Mouse (Mus musculus) neural tube, embryonic 13.5 days (tissue): ENCODE measurements at regions not wholly inside any gene's neighbourhood (a gene's known extent, or its start where the extent isn't known, plus 50 kb on each side); places are given as distances from the start of the nearest gene placed in this dataset.

ENCODE experiments used
- ATAC-seq: fragments of 200-750 bp; cut with Nextera tagmentation; 2 replicates; pipeline ENCODE4 v1.8.0; 2017; ENCODE audit warnings: low read depth, mild to moderate bottlenecking, moderate TSS enrichment, moderate library complexity
- H3K27ac ChIP-seq: fragments of 300-500 bp; sonication (generic); replicated peaks from 2 replicates; pipeline ENCODE4 v1.5.1; 2015; ENCODE audit warnings: moderate library complexity, mild to moderate bottlenecking, inconsistent platforms
- H3K27me3 ChIP-seq: fragments of 300-500 bp; sonication (generic); 2 replicates; pipeline ENCODE4 v1.6.1; 2015; ENCODE audit warnings: mild to moderate bottlenecking, inconsistent platforms
- H3K36me3 ChIP-seq: fragments of 300-500 bp; sonication (generic); 2 replicates; pipeline ENCODE4 v1.6.1; 2015; ENCODE audit warnings: mild to moderate bottlenecking, inconsistent platforms
- H3K4me1 ChIP-seq: fragments of 300-500 bp; sonication (generic); replicated peaks from 2 replicates; pipeline ENCODE4 v1.6.1; 2015; ENCODE audit warnings: inconsistent platforms
- H3K4me2 ChIP-seq: fragments of 300-500 bp; sonication (generic); 2 replicates; pipeline ENCODE4 v1.6.1; 2015; ENCODE audit warnings: inconsistent platforms, mild to moderate bottlenecking, moderate library complexity
- H3K4me3 ChIP-seq: fragments of 300-500 bp; sonication (generic); 2 replicates; pipeline ENCODE4 v1.5.1; 2015; ENCODE audit warnings: mild to moderate bottlenecking, inconsistent platforms
- H3K9ac ChIP-seq: fragments of 300-500 bp; sonication (generic); 2 replicates; pipeline ENCODE4 v1.6.1; 2015; ENCODE audit warnings: moderate library complexity, mild to moderate bottlenecking, inconsistent platforms
- H3K9me3 ChIP-seq: fragments of 300-500 bp; sonication (generic); 2 replicates; pipeline ENCODE4 v1.6.1; 2016; ENCODE audit warnings: inconsistent platforms
- WGBS: fragments of 180-500 bp; shearing (Covaris S2); methylation state at CpG from one replicate; pipeline ENCODE4 v1.1.7; 2015; 5-methylcytosine and 5-hydroxymethylcytosine counted together

GRCm38 (mm10) chr5:11983452-11983851 lies 65.6 kb downstream of the 4933402N22Rik start:
- Histone ChIP-seq H3K9ac (no peak overlapping the region), H3K36me3 (no peaks in the 10 kb centered on the region), H3K4me3 (no peak overlapping the region), H3K27me3 (no peaks in the 10 kb centered on the region), H3K27ac (no peak overlapping the region), H3K9me3 (no peaks in the 10 kb centered on the region), H3K4me2 (no peak overlapping the region), H3K4me1 (no peaks in the 10 kb centered on the region)
- no peak for ATAC-seq
- 77% methylated on average over 4 of the region's 4 CpGs for WGBS

- H3K4me1 ChIP-seq: no peaks in the 10 kb centered on the region
- no peak overlapping the region for H3K4me3 ChIP-seq
- no peak overlapping the region for H3K4me2 ChIP-seq
- WGBS: 81% methylated on average over 5 of the region's 5 CpGs
- H3K9ac ChIP-seq: no peak overlapping the region
- ATAC-seq: no peak
- H3K27ac ChIP-seq: no peak overlapping the region
- no peaks in the 10 kb centered on the region for H3K9me3 ChIP-seq
- no peaks in the 10 kb centered on the region for H3K36me3 ChIP-seq
- H3K27me3 ChIP-seq: no peaks in the 10 kb centered on the region
Observed at GRCm38 (mm10) chr5:11989140-11989539, 71.3 kb downstream of the 4933402N22Rik start.

- H3K27me3 ChIP-seq: no peaks in the 10 kb centered on the region
Observed at GRCm38 (mm10) chr5:12000777-12001176, 82.9 kb downstream of the 4933402N22Rik start.

GRCm38 (mm10) chr5:12006473-12006872 lies 88.6 kb downstream of the 4933402N22Rik start:
- H3K9ac ChIP-seq: no peak overlapping the region
- H3K27ac ChIP-seq: no peak overlapping the region
- ATAC-seq: no peak

More at GRCm38 (mm10) chr5:12000777-12001176, 82.9 kb downstream of the 4933402N22Rik start:
- Histone ChIP-seq H3K4me2 (no peak overlapping the region), H3K4me1 (no peaks in the 10 kb centered on the region), H3K9me3 (no peaks in the 10 kb centered on the region), H3K27ac (no peak overlapping the region), H3K4me3 (no peak overlapping the region), H3K36me3 (no peaks in the 10 kb centered on the region), H3K9ac (no peak overlapping the region)
- no peak for ATAC-seq

GRCm38 (mm10) chr5:12016332-12016731 lies 98.5 kb downstream of the 4933402N22Rik start:
- Histone ChIP-seq H3K27ac (no peak overlapping the region), H3K27me3 (no peaks in the 10 kb centered on the region), H3K4me2 (no peak overlapping the region), H3K9ac (no peak overlapping the region), H3K9me3 (no peaks in the 10 kb centered on the region), H3K4me1 (no peaks in the 10 kb centered on the region), H3K36me3 (no peaks in the 10 kb centered on the region), H3K4me3 (no peak overlapping the region)
- ATAC-seq: no peak
- WGBS: 75% methylated on average over 1 of the region's 1 CpGs

More at GRCm38 (mm10) chr5:12006473-12006872, 88.6 kb downstream of the 4933402N22Rik start:
- H3K4me1 ChIP-seq: no peaks in the 10 kb centered on the region
- H3K4me3 ChIP-seq: no peak overlapping the region
- no peaks in the 10 kb centered on the region for H3K27me3 ChIP-seq
- H3K36me3 ChIP-seq: no peaks in the 10 kb centered on the region
- H3K4me2 ChIP-seq: no peak overlapping the region
- no peaks in the 10 kb centered on the region for H3K9me3 ChIP-seq
- 88% methylated on average over 3 of the region's 3 CpGs for WGBS

GRCm38 (mm10) chr5:12020489-12020888 lies 102.6 kb downstream of the 4933402N22Rik start:
- no peak for ATAC-seq
- H3K4me1 ChIP-seq: no peaks in the 10 kb centered on the region
- H3K36me3 ChIP-seq: no peaks in the 10 kb centered on the region
- no peak overlapping the region for H3K9ac ChIP-seq
- H3K27ac ChIP-seq: no peak overlapping the region
- H3K9me3 ChIP-seq: no peaks in the 10 kb centered on the region
- H3K4me2 ChIP-seq: no peak overlapping the region
- no peaks in the 10 kb centered on the region for H3K27me3 ChIP-seq
- no peak overlapping the region for H3K4me3 ChIP-seq

GRCm38 (mm10) chr5:12024705-12025383 lies 107.0 kb downstream of the 4933402N22Rik start:
- no peak for ATAC-seq
- no peaks in the 10 kb centered on the region for H3K27me3 ChIP-seq

GRCm38 (mm10) chr5:12030002-12030401 lies 112.2 kb downstream of the 4933402N22Rik start:
- Histone ChIP-seq H3K27me3 (no peaks in the 10 kb centered on the region), H3K27ac (no peak overlapping the region), H3K4me2 (no peak overlapping the region), H3K9ac (no peak overlapping the region), H3K4me3 (no peak overlapping the region), H3K36me3 (no peaks in the 10 kb centered on the region), H3K4me1 (no peaks in the 10 kb centered on the region), H3K9me3 (no peaks in the 10 kb centered on the region)
- WGBS: 22% methylated on average over 5 of the region's 5 CpGs
- 0 out of 2 replicates have a peak, but pooled peaks have one; percentile 43 for ATAC-seq

More at GRCm38 (mm10) chr5:12024705-12025383, 107.0 kb downstream of the 4933402N22Rik start:
- no peaks in the 10 kb centered on the region for H3K4me1 ChIP-seq
- no peaks in the 10 kb centered on the region for H3K36me3 ChIP-seq
- no peaks in the 10 kb centered on the region for H3K9me3 ChIP-seq
- no peak overlapping the region for H3K27ac ChIP-seq
- H3K9ac ChIP-seq: no peak overlapping the region
- H3K4me2 ChIP-seq: no peak overlapping the region
- no peak overlapping the region for H3K4me3 ChIP-seq

- H3K9ac ChIP-seq: no peak overlapping the region
- H3K4me2 ChIP-seq: no peak overlapping the region
- no peaks in the 10 kb centered on the region for H3K4me1 ChIP-seq
- H3K4me3 ChIP-seq: no peak overlapping the region
- H3K9me3 ChIP-seq: no peaks in the 10 kb centered on the region
- H3K27me3 ChIP-seq: no peaks in the 10 kb centered on the region
- no peak overlapping the region for H3K27ac ChIP-seq
- no peak for ATAC-seq
- no peaks in the 10 kb centered on the region for H3K36me3 ChIP-seq
- 87% methylated on average over 1 of the region's 1 CpGs for WGBS
Observed at GRCm38 (mm10) chr5:12049806-12050205, 132.0 kb downstream of the 4933402N22Rik start.

GRCm38 (mm10) chr5:12080191-12080590 lies 162.3 kb downstream of the 4933402N22Rik start:
- Histone ChIP-seq H3K36me3 (no peaks in the 10 kb centered on the region), H3K9me3 (no peaks in the 10 kb centered on the region), H3K27ac (no peak overlapping the region), H3K27me3 (no peaks in the 10 kb centered on the region), H3K4me1 (no peaks in the 10 kb centered on the region), H3K9ac (no peak overlapping the region), H3K4me2 (no peak overlapping the region), H3K4me3 (no peak overlapping the region)
- WGBS: 77% methylated on average over 1 of the region's 1 CpGs
- no peak for ATAC-seq

- no peak overlapping the region for H3K9ac ChIP-seq
- H3K4me1 ChIP-seq: no peaks in the 10 kb centered on the region
- no peaks in the 10 kb centered on the region for H3K9me3 ChIP-seq
- no peak overlapping the region for H3K4me2 ChIP-seq
- no peaks in the 10 kb centered on the region for H3K27me3 ChIP-seq
- H3K4me3 ChIP-seq: no peak overlapping the region
- 65% methylated on average over 1 of the region's 1 CpGs for WGBS
- no peak overlapping the region for H3K27ac ChIP-seq
- ATAC-seq: no peak
- H3K36me3 ChIP-seq: no peaks in the 10 kb centered on the region
Observed at GRCm38 (mm10) chr5:12093680-12094079, 175.8 kb downstream of the 4933402N22Rik start.

- no peak for ATAC-seq
- Histone ChIP-seq H3K4me1 (no peaks in the 10 kb centered on the region), H3K27ac (no peak overlapping the region), H3K4me2 (no peak overlapping the region), H3K9me3 (no peaks in the 10 kb centered on the region), H3K27me3 (no peaks in the 10 kb centered on the region), H3K9ac (no peak overlapping the region), H3K36me3 (no peaks in the 10 kb centered on the region), H3K4me3 (no peak overlapping the region)
- 81% methylated on average over 5 of the region's 5 CpGs for WGBS
Observed at GRCm38 (mm10) chr5:12116587-12117354, 198.9 kb downstream of the 4933402N22Rik start.
